23 mouse cellular contexts compared by ENCODE assay signal in the genomic region with DNA sequence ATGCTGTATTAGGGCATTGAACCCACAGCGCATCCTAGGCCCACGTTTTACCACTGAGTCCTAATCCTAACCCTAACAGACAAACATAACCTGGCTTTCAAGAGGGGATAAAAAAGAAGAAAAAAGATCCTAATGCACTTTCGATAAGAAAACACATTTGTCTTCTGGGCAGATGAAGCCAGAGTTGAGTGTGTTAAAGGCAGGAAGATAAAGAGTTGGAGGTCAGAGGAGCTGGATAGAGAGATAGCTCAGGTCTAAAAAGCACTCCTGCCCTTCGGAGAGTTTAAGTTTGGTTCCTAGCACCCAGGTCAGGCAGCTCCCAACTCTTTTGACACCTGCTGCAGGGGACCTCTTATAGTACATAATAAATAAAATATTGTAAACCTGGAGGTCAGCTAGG. TPM values are rescaled to one million over a fixed set of nuclear protein-coding genes. Genes with fewer than 3 reads are reported as not detected.
DNase-seq lines count a peak whose midpoint lies in the region; ATAC-seq and TF ChIP-seq lines count a peak whose summit lies in the region.
"Had no signal": no experiment of that assay in that cellular context is flagged by ENCODE, and none has a peak within 500 bp of the region (broad histone marks: within the 10 kb centered on the region; RNA-seq: fewer than 3 reads in every experiment).

No protein-coding gene starts in this region.

- no peak overlapping the region for H3K4me3 ChIP-seq in intestine, embryonic 16.5 days (ENCODE audit: low read length)
- no peak overlapping the region for H3K4me3 ChIP-seq in intestine, embryonic 15.5 days (replicated peaks)
- H3K4me3 ChIP-seq in brown adipose tissue, adult 24 weeks (ENCODE audit: insufficient read depth, low read depth, low read length): no peak overlapping the region
- H3K4me3 ChIP-seq in liver, embryonic 15.5 days (replicated peaks): no peak overlapping the region
- no peak overlapping the region for H3K4me3 ChIP-seq in small intestine, adult 2 months (ENCODE audit: low read depth, low read length)
- H3K4me3 ChIP-seq: embryonic facial prominence, embryonic 13.5 days; hindbrain, embryonic 10.5 days; hindbrain, embryonic 15.5 days; left cerebral cortex, adult 2 months; midbrain, embryonic 12.5 days; neural tube, embryonic 13.5 days; stomach, embryonic 15.5 days had no signal

- TF ChIP-seq CTCF in small intestine, adult 2 months (IDR thresholded peaks at IDR 0.05; ENCODE audit: extremely low read depth, insufficient read length, insufficient replicate concordance, low read depth, low read length): no peak

- H3K4me2 ChIP-seq in intestine, embryonic 16.5 days (ENCODE audit: low read depth, low read length): no peak overlapping the region
- H3K4me2 ChIP-seq in intestine, embryonic 15.5 days (replicated peaks): no peak overlapping the region
- peak overlapping the region; percentile 2; the same call in 1 of the 2 replicates for H3K4me2 ChIP-seq in liver, embryonic 15.5 days
- H3K4me2 ChIP-seq: embryonic facial prominence, embryonic 13.5 days; hindbrain, embryonic 15.5 days; lung, embryonic 14.5 days; midbrain, embryonic 12.5 days; neural tube, embryonic 13.5 days; stomach, embryonic 15.5 days had no signal

- ATAC-seq in intestine, embryonic 16.5 days: no peak
- no peak for ATAC-seq in intestine, embryonic 15.5 days
- peak; percentile 37; the same call in 1 of the 2 replicates for ATAC-seq in liver, embryonic 15.5 days (ENCODE audit: insufficient read depth)
- ATAC-seq: forebrain, postnatal 0 days; inflammation-experienced regulatory T-cells, adult 6 months had no signal

- H3K4me1 ChIP-seq in intestine, embryonic 16.5 days (ENCODE audit: control insufficient read depth, insufficient read depth, low read length): peaks cover 20% of the 10 kb centered on the region
- peaks cover 22% of the 10 kb centered on the region for H3K4me1 ChIP-seq in intestine, embryonic 15.5 days (replicated peaks)
- peaks cover 25% of the 10 kb centered on the region for H3K4me1 ChIP-seq in brown adipose tissue, adult 24 weeks (ENCODE audit: control insufficient read depth, insufficient read depth, insufficient read length, low read length)
- H3K4me1 ChIP-seq in liver, embryonic 15.5 days (replicated peaks): peaks cover 63% of the 10 kb centered on the region
- peaks cover 42% of the 10 kb centered on the region for H3K4me1 ChIP-seq in small intestine, adult 2 months (ENCODE audit: control insufficient read depth, insufficient read depth, insufficient read length, low read length)
- H3K4me1 ChIP-seq: hindbrain, embryonic 10.5 days; hindbrain, embryonic 15.5 days; neural tube, embryonic 13.5 days had no signal

- WGBS in intestine, embryonic 16.5 days: 69% methylated on average over 4 of the region's 4 CpGs
- 61% methylated on average over 4 of the region's 4 CpGs for WGBS in intestine, embryonic 15.5 days
- 42% methylated on average over 4 of the region's 4 CpGs for WGBS in liver, embryonic 15.5 days (ENCODE audit: insufficient replicate concordance)
- 62% methylated on average over 4 of the region's 4 CpGs for WGBS in small intestine, adult 2 months

- no peak overlapping the region for H3K9ac ChIP-seq in intestine, embryonic 16.5 days (ENCODE audit: low read depth, low read length)
- H3K9ac ChIP-seq in intestine, embryonic 15.5 days: no peak overlapping the region
- H3K9ac ChIP-seq in liver, embryonic 15.5 days: no peak overlapping the region
- H3K9ac ChIP-seq: embryonic facial prominence, embryonic 13.5 days; forebrain, postnatal 0 days; hindbrain, embryonic 15.5 days; lung, embryonic 14.5 days; midbrain, embryonic 12.5 days; neural tube, embryonic 13.5 days; stomach, embryonic 15.5 days had no signal

- H3K27ac ChIP-seq in intestine, embryonic 16.5 days (ENCODE audit: low read length): peak overlapping the region; percentile 3; the same call in 1 of the 2 replicates
- no peak overlapping the region for H3K27ac ChIP-seq in intestine, embryonic 15.5 days
- peak overlapping the region; percentile 53 for H3K27ac ChIP-seq in brown adipose tissue, adult 24 weeks (replicated peaks; ENCODE audit: low read depth, low read length)
- peak overlapping the region; percentile 75 for H3K27ac ChIP-seq in liver, embryonic 15.5 days (replicated peaks)
- H3K27ac ChIP-seq in small intestine, adult 2 months (ENCODE audit: insufficient read depth, low read depth, low read length): peak overlapping the region; percentile 87; the same call in 1 of the 2 replicates
- H3K27ac ChIP-seq: embryonic facial prominence, embryonic 13.5 days; hindbrain, embryonic 10.5 days; hindbrain, embryonic 15.5 days; left cerebral cortex, adult 2 months; midbrain, embryonic 12.5 days; neural tube, embryonic 13.5 days; stomach, embryonic 15.5 days had no signal

- no peaks in the 10 kb centered on the region for H3K36me3 ChIP-seq in intestine, embryonic 16.5 days (ENCODE audit: control insufficient read depth, insufficient read depth, low read length)
- no peaks in the 10 kb centered on the region for H3K36me3 ChIP-seq in intestine, embryonic 15.5 days
- peaks cover 49% of the 10 kb centered on the region for H3K36me3 ChIP-seq in liver, embryonic 15.5 days (replicated peaks)
- H3K36me3 ChIP-seq in small intestine, adult 2 months (ENCODE audit: control insufficient read depth, insufficient read depth, low read length): peaks cover 6% of the 10 kb centered on the region
- H3K36me3 ChIP-seq: hindbrain, embryonic 15.5 days had no signal

- no peaks in the 10 kb centered on the region for H3K9me3 ChIP-seq in intestine, embryonic 16.5 days (ENCODE audit: control insufficient read depth, low read length)
- no peaks in the 10 kb centered on the region for H3K9me3 ChIP-seq in intestine, embryonic 15.5 days
- no peaks in the 10 kb centered on the region for H3K9me3 ChIP-seq in liver, embryonic 15.5 days (replicated peaks)
- H3K9me3 ChIP-seq: embryonic facial prominence, embryonic 13.5 days; G1E; hindbrain, embryonic 10.5 days; hindbrain, embryonic 15.5 days; midbrain, embryonic 12.5 days; neural tube, embryonic 13.5 days; stomach, embryonic 15.5 days had no signal

- TF ChIP-seq POLR2A in small intestine, adult 2 months (IDR thresholded peaks at IDR 0.05; ENCODE audit: low read depth, low read length): no peak

- no peak for DNase-seq in thymus, postnatal 0 days (ENCODE audit: low spot score)
- no peak for DNase-seq in left cerebral cortex, adult 8-10 months (ENCODE audit: low spot score in 2 of 2)
- DNase-seq: embryo, embryonic 11 days; forebrain, postnatal 0 days; left cerebral cortex, postnatal 4 days; lung, postnatal 14 days; thymus, postnatal 14 days had no signal

- no peaks in the 10 kb centered on the region for H3K27me3 ChIP-seq in intestine, embryonic 16.5 days (replicated peaks; ENCODE audit: control insufficient read depth, insufficient read depth, low read length)
- no peaks in the 10 kb centered on the region for H3K27me3 ChIP-seq in intestine, embryonic 15.5 days (replicated peaks)
- H3K27me3 ChIP-seq in liver, embryonic 15.5 days: no peaks in the 10 kb centered on the region
- no peaks in the 10 kb centered on the region for H3K27me3 ChIP-seq in small intestine, adult 2 months (ENCODE audit: control insufficient read depth, insufficient read depth, low read length)
- H3K27me3 ChIP-seq: embryonic facial prominence, embryonic 13.5 days; hindbrain, embryonic 15.5 days; midbrain, embryonic 12.5 days; neural tube, embryonic 13.5 days; Patski; stomach, embryonic 15.5 days had no signal

RNA-seq across cellular contexts. Expression of gene Slc16a1, which starts 21.3 kb away (rescaled TPM):
- polyA plus RNA-seq in intestine, embryonic 16.5 days (2015; fragmentation: Nextera tagmentation; extraction: Ambion mirVana): 48.3 and 48.8 TPM in 2 replicates
- polyA plus RNA-seq in intestine, embryonic 15.5 days (2015; fragmentation: Nextera tagmentation; extraction: Ambion mirVana): 45.7 and 50.0 TPM in 2 replicates
- 185 and 208 TPM in 2 replicates for polyA plus RNA-seq in brown adipose tissue, adult 24 weeks (2012; ENCODE audit: insufficient read depth, insufficient read length, missing spikeins)
- polyA plus RNA-seq in liver, embryonic 15.5 days (2015; fragmentation: Nextera tagmentation; extraction: Ambion mirVana): 86.3 and 95.2 TPM in 2 replicates
- 8.3 and 17.1 TPM in 2 replicates for polyA plus RNA-seq in small intestine, adult 2 months (2012; rRNA removed)
- polyA plus RNA-seq in thymus, postnatal 0 days (2015; fragmentation: Nextera tagmentation; extraction: Ambion mirVana): 82.5 and 84.3 TPM in 2 replicates
- 10 to 100 TPM; 19.6 to 26.0 (median 21.9) TPM for total RNA-seq in left cerebral cortex, adult 8-10 months (2022)
